Mouse (Mus musculus): ENCODE results near the gene Bcl2.

- TF ChIP-seq CTCF (IDR thresholded peaks at IDR 0.05; ENCODE audit: borderline replicate concordance, insufficient read depth, low read length): no peak
- no peak for TF ChIP-seq POLR2A (IDR thresholded peaks at IDR 0.05; ENCODE audit: low read depth, low read length)
Observed at GRCm38 (mm10) chr1:106656207-106656738, 57.8 kb downstream of the Bcl2 start.
